Mouse (Mus musculus) bone marrow, adult 2 months (tissue): ENCODE measurements around the gene Polg.

Experiments used
- CTCF ChIP-seq: fragments of 200-500 bp; IDR thresholded peaks from 2 replicates; pipeline ENCODE4 v1.5.1; 2011; ENCODE audit warnings: low read length, control low read depth; ENCODE audit not compliant: control insufficient read depth, insufficient read depth
- POLR2A ChIP-seq: fragments of 200-500 bp; IDR thresholded peaks from 2 replicates; pipeline ENCODE4 v1.6.1; 2011; ENCODE audit warnings: low read depth, mild to moderate bottlenecking, control low read depth, low read length, borderline replicate concordance; ENCODE audit not compliant: control insufficient read depth

DNA sequence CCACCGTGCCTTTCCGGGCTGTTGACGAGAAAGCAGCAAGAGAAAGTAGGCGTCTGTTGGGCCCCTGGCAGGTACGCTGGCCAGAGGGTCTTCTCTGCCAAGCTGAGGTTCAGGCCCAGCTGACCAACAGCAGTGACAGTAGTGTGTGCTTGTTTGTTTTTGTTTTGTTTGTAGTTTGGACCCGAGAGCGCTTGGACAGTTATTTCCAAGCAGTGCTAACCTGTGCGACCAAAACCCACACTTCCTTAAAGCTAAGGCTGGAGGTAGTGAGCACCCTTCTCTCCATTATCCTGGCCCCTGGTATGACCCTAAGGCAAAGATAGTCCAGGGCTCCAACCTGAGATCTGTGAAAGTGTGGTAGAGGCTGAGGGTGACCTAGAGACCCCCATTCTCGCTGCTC, 49.7 kb upstream of the Polg start:
- TF ChIP-seq CTCF (no peak), POLR2A (no peak)
